Mouse (Mus musculus): ENCODE data around the gene Vmn2r124. TPM values are rescaled to one million over a fixed set of nuclear protein-coding genes. Genes with fewer than 3 reads are reported as not detected.
"Not testable (repeated sequence)": the region's sequence is repeated elsewhere in the genome, so short reads cannot be mapped to it uniquely, and the experiment has no call there.

Gene Vmn2r124
- total RNA-seq (2021) (not detected), polyA plus RNA-seq (2012; rRNA removed) (not detected in 2 replicates)
- long read RNA-seq = 0 reads

GRCm38 (mm10) chr17:18049124-18049523, at the start of gene Vmn2r124:
Gene Vmn2r124, plus strand, starts transcription at chr17:18049424.
- DNase-seq = no peak

GRCm38 (mm10) chr17:18004752-18005151, 44.5 kb upstream of the Vmn2r124 start:
- DNase-seq = no peak

GRCm38 (mm10) chr17:18021433-18021832, 27.8 kb upstream of the Vmn2r124 start, which contains the start of gene Fpr-rs4:
Gene Fpr-rs4, plus strand, starts transcription at chr17:18021733.
- DNase-seq = no peak

- DNase-seq = not testable (repeated sequence)
Measured at GRCm38 (mm10) chr17:18084716-18085115, 35.5 kb downstream of the Vmn2r124 start, which contains the start of gene Vmn2r91. Gene Vmn2r91, plus strand, starts transcription at chr17:18085016.

- DNase-seq = not testable (repeated sequence)
Measured at GRCm38 (mm10) chr17:18095626-18096025, 46.4 kb downstream of the Vmn2r124 start.

- DNase-seq = not testable (repeated sequence)
Measured at GRCm38 (mm10) chr17:18102265-18102664, 53.0 kb downstream of the Vmn2r124 start.

Other genes starting within 250 kb of the Vmn2r124 start
- gene Spaca6, start 222.3 kb upstream of the Vmn2r124 start, total RNA-seq (2021) = 10 to 100 TPM; 47.5 to 52.3 TPM
- 41.1 and 41.3 TPM in 2 replicates for gene Spaca6, start 222.3 kb upstream of the Vmn2r124 start, polyA plus RNA-seq (2012; rRNA removed)
- under 1 TPM in 1 of 2 experiments, not detected in 1; 0.07 TPM for gene Has1, start 194.2 kb upstream of the Vmn2r124 start, total RNA-seq (2021)
- 0.22 and 0.36 TPM in 2 replicates for gene Has1, start 194.2 kb upstream of the Vmn2r124 start, polyA plus RNA-seq (2012; rRNA removed)
- gene Fpr1, start 165.5 kb upstream of the Vmn2r124 start, total RNA-seq (2021) = not detected
- gene Fpr1, start 165.5 kb upstream of the Vmn2r124 start, polyA plus RNA-seq (2012; rRNA removed) = not detected in 2 replicates
- under 1 TPM in 1 of 2 experiments, not detected in 1; 0.83 TPM for gene Fpr2, start 161.6 kb upstream of the Vmn2r124 start, total RNA-seq (2021)
- gene Fpr2, start 161.6 kb upstream of the Vmn2r124 start, polyA plus RNA-seq (2012; rRNA removed) = not detected in 2 replicates
- gene Fpr3, start 161.6 kb upstream of the Vmn2r124 start, total RNA-seq (2021) = not detected
- not detected in 2 replicates for gene Fpr3, start 161.6 kb upstream of the Vmn2r124 start, polyA plus RNA-seq (2012; rRNA removed)
- gene Fpr-rs4, start 27.7 kb upstream of the Vmn2r124 start, total RNA-seq (2021) = not detected
- not detected in 2 replicates for gene Fpr-rs4, start 27.7 kb upstream of the Vmn2r124 start, polyA plus RNA-seq (2012; rRNA removed)
- not detected for gene Vmn2r91, start 35.6 kb downstream of the Vmn2r124 start, total RNA-seq (2021)
- not detected in 2 replicates for gene Vmn2r91, start 35.6 kb downstream of the Vmn2r124 start, polyA plus RNA-seq (2012; rRNA removed)
- gene Vmn2r92, start 102.5 kb downstream of the Vmn2r124 start, total RNA-seq (2021) = not detected
- not detected in 2 replicates for gene Vmn2r92, start 102.5 kb downstream of the Vmn2r124 start, polyA plus RNA-seq (2012; rRNA removed)
- gene Vmn2r94, start 228.3 kb downstream of the Vmn2r124 start, total RNA-seq (2021) = not detected
- not detected in 2 replicates for gene Vmn2r94, start 228.3 kb downstream of the Vmn2r124 start, polyA plus RNA-seq (2012; rRNA removed)
- gene Vmn2r93, start 248.7 kb downstream of the Vmn2r124 start, total RNA-seq (2021) = not detected
- not detected in 2 replicates for gene Vmn2r93, start 248.7 kb downstream of the Vmn2r124 start, polyA plus RNA-seq (2012; rRNA removed)

Measured in adrenal gland, adult 2 months (tissue).